Mouse (Mus musculus): ENCODE measurements at regions not wholly inside any gene's neighbourhood (a gene's known extent, or its start where the extent isn't known, plus 50 kb on each side); places are given as distances from the start of the nearest gene placed in this dataset.
A peak's percentile ranks its signal among the peaks of the same experiment; 100 is the strongest.
"Not testable (repeated sequence)": the region's sequence is repeated elsewhere in the genome, so short reads cannot be mapped to it uniquely, and the experiment has no call there.

DNA sequence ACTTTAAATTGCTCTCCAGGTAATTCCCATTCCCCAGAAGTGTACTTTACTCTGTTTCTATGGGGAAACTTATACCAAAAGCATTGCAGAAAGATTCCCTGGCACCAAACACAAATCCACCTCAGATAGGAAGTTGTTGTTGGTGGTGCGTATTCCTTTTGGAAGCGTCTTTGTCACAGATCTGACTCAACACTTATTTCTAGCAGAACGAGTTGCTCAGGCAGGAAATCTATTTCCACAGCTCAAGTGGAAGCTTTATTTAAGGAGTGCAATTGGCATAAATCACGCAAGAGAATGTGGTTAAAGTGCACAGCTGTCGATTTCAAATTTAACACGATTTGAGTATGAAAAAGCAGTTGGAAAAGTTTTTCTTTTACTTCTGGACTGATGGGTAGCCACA lies 436.9 kb upstream of the Ghitm start:
- no peak for DNase-seq (ENCODE audit: low spot score)

DNA sequence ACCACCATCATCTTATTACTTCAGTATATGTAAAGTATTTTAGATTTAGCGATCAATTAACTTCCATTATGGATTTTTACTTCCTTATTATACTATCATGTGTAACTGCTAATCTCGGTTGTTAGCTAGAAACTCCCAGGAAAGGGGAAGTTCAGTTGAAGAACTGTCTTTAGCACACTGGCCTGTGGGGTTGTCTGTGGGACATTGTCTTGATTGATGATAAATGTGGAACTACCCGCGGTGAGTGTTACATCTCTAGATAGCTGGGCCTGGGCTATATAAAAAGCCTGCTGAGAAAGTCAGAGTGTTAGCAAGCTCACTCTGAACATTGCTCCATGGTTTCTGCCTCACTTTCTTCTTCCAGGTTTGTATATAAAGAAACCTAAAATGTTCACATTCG lies 423.2 kb upstream of the Ghitm start:
- DNase-seq (ENCODE audit: low spot score), result no peak

DNA sequence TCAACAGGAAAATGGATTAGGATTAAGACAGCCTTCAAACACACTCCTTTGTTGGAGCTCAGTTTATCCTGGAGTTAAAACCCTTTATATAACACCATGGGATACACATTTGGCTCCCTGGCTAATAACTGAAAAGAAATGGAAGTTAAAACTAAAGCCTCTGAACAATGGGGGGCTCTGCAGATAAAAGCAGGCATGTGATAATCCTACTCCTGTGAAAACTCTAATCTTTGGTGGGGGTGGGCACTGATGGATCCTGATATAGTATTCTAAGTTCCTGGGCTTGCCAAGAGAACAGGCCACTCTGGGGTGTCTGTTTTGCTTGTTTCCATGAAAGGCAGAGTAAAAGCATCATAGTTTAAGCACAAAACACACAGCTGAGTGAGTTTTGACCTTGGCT lies 388.5 kb upstream of the Ghitm start:
- DNase-seq (ENCODE audit: low spot score), result no peak

DNA sequence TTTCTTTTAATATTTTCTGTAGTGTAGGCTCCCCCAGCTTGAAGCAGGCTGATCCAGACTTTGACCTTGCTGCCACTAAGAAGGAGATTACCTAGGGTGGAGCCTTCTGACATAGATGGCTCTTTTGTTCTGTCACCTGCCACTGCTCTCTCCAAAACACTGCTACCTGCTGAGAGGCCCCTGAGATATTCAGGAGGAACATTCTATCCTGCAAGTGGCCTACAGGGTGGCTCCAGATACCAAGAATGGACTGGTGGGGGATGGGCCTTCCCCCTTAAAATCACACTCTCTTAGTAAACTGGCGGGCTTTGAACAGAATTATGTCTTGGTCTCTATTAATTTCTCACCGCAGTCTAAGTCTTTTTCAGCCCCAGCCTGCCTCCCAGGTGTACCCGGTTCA lies 385.6 kb upstream of the Ghitm start:
- DNase-seq (ENCODE audit: low spot score), result not testable (repeated sequence)

DNA sequence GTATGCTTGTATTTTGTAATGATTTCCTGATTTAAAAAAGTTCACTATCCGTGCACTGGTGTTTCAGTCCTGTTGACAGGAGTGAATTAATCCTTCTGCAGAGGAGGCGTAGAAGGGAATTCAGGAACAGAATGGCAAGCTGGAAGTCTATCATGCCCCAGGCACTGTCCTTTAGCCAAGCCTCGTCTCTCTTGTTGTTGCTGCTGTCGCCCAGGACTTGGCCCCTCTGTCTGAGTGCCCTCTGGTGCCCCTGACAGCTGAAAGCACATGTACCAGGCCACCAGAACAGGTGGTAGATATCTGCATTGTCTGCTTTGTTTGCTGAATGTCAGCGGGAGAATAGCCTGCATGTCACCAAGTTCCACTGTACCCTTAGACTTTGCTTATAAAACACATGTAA lies 370.2 kb upstream of the Ghitm start:
- no peak for DNase-seq (ENCODE audit: low spot score)

DNA sequence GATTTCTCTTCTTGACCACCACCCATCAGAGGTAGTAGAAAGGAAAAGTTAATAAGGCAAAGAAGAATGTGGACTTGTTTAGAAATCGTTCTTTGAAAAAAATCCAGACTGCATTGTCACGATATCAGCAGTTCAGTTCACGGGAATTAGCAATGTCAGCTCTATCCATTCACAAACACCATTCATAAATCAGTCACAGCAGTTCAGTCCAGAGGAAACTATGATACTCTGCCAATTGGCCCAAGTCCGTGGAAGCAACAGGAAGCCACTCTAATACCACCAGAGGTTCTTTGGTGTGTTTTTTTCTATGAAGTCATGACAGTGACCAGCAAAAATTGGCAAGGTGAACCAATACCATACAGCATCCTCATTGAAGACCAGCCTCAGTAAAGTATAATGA lies 355.6 kb upstream of the Ghitm start:
- no peak for DNase-seq (ENCODE audit: low spot score)

DNA sequence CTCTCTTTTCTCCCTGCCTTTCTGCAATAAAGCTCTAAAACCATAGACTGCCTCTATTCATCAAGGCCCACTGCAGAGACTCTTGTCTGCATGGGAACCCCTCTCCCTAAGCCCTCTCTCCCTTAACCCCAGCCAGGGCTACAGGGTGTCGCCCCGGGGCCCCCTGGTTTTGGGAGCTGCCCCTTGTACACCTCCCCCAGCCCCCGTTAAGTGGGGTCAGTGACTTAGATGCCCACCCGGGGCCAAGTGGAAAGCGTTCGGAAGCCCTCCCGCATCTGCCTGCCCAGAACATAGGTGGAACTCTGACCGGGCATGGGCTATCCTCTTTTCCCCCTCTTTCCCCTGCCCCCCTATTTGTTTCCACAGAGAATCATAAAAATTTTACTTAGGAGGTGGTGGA lies 350.2 kb upstream of the Ghitm start:
- no peak for DNase-seq (ENCODE audit: low spot score)

DNA sequence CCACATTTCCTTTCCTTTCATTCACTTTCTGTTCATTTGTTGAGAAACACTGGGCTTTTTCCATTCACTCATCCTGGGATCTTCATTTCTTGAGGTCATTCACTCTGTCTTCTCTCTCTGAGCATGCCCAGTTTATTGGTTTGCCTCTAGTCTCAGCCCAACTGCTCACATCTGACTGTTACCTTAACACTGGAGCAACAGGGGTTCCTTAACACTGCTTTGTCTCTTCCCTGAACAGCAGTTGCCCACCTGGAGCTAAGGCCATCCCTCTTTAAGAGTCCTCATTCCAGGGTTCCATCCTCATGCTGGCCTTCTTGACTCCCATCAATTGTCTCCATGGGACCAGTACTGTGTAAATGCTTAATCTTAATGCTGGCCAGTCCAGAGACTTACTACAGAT lies 342.5 kb upstream of the Ghitm start:
- no peak for DNase-seq (ENCODE audit: low spot score)

DNA sequence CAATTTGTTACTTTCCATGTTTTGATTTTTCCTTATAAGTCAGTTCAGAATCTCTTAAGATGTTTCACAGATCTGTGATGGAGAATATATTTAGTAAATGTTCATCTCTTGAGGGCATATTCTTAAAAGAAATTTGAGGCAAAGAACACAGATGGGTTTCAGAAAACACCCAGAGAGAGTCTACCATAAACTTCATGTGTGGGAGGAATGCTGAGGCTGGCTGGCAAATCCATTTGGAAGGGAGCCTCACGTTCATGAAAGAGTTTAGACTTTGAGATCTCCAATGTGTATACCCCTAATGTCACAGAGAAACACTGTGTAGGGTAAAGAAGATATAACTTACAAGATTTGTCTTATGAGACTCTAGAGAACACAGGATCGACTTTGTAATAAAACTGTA lies 333.6 kb upstream of the Ghitm start:
- DNase-seq (ENCODE audit: low spot score), result no peak

DNA sequence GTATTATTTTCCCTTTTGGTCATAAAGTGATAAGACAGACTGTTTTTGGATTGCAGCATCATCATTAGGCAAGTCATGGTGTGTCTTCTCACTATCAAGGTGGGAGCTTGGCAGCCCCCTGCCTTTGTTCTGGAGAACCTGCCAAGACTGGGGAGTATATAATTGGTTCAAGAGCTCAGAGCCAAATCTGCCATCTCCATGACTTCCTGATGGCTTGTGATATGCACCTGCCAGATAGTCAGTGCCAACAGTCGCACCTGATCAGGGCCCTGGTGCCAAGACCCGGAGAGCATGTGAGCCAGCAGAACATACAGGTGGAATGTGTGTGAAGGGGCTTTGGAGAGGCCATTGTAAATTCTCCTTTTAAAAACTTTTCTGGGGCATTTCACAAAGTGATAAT lies 305.8 kb upstream of the Ghitm start:
- no peak for DNase-seq (ENCODE audit: low spot score)

DNA sequence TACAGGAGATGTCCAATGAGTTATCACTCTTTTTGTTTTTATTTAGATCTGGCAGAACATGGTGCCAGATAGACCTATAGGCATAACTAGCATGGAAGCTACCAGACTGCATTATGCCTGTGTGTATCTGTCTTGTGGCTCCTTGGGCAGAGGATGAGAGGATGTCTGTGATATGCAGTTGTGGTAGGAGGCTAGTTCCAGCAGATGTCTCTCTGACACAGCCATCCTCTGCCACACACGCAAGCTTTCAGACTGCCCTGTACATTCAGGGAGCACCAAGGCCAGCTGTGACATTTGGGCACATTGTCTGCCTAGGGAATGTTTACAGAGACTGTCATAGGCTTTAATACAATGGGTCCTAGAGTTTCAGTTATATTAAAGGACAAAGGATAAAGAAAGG lies 295.6 kb upstream of the Ghitm start:
- DNase-seq (ENCODE audit: low spot score), result no peak

DNA sequence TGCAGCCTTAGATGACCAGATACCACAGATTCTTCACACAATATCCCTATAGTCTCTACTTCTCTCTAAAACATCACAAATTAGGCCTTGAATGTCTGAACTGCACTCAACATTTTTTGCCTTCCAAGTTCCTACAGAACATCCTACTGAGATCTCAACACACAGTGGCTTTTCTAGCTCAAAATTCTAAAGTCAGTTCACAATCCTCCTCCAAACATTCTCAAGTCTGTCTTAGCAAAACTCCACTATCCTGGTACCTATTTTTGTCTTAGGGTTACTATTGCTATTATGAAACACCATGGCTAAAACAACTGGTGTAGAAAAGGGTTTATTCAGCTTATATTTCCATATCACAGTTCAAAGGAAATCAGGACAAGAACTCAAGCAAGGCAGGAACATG lies 290.4 kb upstream of the Ghitm start:
- no peak for DNase-seq (ENCODE audit: low spot score)

DNA sequence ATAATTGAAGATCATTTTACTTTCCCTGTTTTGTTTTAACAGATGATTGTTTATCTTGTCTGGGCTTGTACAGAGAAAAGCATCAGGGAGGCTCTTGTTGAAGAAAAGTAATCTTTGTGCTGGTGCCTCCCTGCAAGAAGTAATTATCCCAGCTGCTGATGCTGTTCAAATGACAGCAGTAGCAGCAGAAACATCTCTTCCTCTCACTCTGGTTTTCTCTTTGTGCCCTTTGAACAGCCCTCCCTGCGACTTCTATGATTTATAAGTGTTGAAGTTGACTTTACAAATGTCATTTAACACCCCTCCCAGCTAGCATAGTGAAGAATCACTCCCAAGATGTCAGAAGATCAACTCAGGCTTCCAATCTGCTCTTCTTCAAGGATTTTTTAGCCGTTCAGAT lies 286.5 kb upstream of the Ghitm start:
- no peak for DNase-seq (ENCODE audit: low spot score)

DNA sequence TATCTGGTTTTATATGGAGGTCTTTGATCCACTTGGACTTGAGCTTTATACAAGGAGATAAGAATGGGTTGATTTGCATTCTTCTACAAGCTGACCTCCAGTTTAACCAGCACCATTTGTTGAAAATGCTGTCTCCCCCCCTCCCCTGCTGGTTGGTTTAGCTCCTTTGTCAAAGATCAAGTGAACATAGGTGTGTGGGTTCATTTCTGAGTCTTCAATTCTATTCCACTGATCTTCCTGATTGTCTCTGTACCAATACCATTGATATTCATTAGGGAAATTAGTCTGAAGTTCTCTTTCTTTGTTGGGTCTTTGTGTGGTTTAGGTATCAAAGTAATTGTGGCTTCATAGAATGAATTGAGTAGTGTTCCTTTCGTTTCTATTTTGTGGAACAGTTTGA lies 277.5 kb upstream of the Ghitm start:
- not testable (repeated sequence) for DNase-seq (ENCODE audit: low spot score)

DNA sequence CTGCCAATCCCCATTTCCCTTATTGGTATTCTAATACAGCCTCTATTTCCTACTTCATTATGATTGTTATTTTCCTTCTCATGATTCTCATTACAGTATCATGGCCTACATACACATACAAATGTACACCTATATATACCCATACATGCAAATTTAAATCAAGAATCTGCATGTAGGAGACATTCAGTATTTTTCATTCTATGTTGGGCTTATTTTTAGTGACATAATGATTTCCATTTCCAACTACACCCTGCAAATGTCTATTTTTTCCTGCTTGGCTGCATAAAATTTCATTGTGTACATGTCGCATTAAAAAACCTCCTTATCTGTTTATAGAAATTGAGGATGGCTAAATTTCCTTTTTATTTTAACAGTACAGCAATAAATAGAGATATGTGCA lies 236.9 kb upstream of the Ghitm start:
- DNase-seq (ENCODE audit: low spot score), result no peak

DNA sequence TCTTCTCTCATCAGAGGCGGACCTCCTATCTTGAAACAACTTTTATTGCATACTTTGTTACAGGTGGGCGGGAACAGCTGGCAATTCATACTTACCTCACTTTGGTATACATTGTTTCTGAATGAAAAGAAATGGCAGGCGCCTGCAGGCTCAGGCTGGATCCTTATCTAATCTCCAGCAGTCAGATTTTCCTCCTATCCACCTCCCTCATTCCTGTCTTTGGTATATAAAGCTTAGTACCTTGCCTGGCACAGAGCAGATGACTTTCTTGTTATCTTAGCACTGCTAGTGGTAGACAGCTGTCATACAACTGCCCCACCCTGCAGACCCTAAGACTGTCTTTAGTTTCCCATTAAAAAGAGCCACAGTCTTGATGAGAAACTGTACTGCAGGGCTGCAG lies 226.8 kb upstream of the Ghitm start:
- no peak for DNase-seq (ENCODE audit: low spot score)

DNA sequence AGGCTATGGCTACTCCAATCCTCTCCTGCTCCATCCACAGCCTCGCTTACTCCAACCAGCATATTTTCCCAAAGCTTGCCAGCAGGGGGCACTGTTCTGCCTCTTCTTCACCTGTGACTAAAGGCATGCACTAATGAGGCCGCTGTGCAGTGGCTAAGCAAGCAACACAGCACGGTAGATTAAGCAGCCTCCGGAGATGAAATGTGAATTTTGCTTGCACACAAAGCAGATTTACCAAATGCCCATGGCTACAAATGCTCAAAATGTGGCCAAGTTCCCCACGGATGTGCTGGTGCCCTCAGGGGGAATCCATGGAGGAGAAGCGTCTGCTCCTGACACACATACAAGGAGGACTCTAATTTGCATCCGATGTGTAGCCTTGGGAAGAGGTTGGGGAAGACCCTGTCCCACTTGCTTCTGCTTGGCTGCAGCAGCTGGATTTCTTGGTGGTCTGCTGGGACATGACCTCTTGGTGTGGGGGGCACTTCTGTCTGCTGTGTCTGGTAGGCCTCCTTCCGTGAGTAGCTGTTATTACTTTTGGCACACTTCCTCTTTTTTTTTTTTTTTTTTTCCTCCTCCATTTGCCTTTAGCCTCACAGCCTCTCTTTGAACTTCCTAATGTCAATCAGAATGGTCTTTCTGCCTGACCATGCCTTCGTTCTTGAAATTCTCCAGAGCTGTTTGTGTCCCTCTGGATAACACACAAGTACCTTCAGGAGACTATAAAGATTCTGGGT lies 221.1 kb upstream of the Ghitm start:
- peak; percentile 31 for DNase-seq (ENCODE audit: low spot score)

DNA sequence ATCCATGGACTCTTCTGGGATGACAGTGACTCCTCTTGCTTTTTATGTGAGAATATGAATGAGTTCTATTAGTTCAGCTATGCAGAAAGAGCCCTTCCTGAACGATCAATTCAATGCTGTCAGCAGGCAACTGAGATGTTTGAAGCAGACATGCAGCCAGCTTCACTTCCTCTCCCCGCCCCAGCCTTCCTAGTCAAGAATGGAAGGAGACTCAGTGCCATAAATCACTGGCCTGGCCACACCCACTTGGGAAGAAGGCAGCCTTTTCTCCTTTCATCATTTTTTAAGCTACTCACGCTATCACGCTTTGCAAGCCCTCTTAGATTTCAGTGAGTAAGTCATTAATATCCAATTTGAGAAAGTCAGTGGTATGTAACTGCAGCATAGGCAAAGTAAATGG lies 188.3 kb upstream of the Ghitm start:
- no peak for DNase-seq (ENCODE audit: low spot score)

DNA sequence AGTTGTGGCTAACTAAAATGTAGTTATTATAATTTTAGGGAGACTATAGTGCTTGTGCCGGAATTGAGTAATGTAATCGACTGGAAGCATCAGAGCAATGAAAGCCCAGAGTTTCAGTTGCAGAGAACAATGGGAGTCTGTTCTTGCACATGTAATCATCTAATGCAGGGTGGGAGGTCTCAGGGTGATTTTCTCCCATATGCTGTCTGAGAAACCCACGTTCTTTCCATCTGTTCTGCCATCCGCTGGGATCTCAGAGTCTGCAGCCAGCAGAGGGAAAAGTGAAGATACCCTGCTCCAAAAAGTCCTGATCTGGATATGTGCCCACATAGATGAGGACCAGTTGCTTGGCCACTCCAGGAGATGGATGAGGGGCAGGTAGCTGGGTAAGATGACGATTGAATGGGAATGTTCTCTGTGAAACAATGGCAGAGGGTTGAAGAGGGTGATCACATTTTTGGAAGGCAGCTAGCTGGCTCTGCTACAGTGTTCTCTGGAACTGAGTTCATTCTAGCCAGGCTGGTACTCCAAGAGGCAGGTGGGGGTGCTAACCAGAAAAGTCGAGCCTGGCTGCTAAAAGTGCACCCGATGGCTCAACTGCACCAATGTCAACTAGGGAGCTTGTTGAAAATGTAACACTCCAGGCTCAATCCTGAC lies 180.3 kb upstream of the Ghitm start:
- DNase-seq (ENCODE audit: low spot score), result no peak

DNA sequence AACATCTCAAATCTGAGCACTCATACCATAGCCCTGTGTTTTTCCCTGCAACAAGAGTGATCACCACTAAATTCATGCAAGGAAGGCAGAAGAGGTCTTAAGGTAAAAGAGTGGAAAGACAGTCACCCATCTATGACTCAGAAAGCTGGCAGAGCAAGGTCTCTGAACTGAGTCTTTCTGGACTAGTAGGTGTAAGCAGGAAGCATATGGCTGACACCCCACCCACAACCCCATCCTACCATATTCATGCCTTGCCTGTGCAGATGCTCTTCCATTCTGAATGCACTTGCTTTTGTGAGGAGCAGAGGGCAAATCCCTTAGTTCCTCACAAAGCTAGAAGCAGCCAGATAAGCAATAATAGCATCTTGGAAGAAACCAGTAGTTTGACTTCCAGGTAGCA lies 178.8 kb upstream of the Ghitm start:
- DNase-seq (ENCODE audit: low spot score), result no peak

DNA sequence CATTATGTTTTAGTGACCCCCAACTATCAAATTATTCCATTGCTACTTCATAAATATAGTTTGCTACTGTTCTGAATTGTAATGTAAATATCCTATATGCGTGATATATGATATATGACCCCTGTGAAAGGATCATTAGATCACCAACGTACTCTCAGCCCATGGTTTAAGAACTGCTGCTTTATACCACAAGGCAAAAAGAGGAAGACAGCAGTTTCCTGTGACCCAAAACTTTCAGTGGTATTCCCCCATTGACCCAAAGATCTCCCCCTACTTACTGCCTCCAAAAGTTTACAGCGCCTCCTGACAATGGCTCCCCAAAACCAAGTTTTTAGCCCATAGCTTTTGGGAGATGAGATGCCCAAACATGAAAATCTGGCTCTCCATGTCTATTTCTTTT lies 177.8 kb upstream of the Ghitm start:
- no peak for DNase-seq (ENCODE audit: low spot score)

DNA sequence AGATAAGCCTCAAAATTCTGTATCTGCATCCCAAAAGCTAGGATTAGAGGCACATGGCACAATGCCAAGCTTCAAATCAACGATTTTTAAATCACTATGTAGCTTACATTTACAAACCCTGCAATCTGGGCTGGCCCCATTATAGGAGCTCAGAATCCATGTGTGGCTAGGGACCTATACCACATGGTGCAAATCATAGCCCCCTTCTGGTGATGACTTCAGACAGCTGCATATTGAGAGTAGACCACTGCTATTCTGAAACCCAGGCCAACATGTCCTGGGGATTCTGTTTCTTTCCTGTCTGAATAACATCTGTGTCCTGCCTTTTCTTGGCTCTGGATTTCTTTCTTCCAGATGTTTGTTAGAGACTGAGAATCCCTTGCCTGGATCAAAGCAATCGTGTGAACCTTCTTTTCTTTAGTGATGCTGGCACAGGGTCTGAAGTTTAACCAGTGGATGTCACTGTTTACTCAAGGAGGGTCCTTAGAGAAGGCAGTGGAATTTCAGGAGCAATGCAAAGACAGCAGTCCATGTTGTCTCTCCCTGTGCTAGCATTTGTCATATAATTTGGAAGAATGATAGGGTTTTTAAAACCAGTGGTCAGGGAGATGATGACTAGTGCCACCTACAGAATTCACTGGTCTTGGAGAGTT lies 171.7 kb upstream of the Ghitm start:
- DNase-seq (ENCODE audit: low spot score), result no peak

DNA sequence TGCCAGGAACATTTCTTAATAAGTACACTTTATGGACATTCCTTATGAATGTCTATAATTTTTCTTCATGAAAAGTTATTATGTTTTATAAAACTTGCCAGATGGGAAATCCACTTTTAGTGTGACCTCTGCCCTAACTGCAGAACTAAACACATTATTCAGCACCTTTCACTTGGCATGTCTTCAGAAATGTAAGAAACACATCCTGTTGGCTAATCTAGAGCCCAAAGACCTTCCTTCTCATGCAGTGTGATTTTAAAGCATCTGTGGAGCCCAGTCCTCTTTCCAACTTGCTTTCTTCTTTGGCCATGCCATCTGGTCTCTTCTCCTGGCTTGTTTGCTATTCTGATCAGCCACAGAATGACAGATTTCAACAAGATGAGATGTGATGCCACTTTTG lies 163.6 kb upstream of the Ghitm start:
- no peak for DNase-seq (ENCODE audit: low spot score)

All from urinary bladder, adult 2 months (tissue).